Mouse (Mus musculus) hindbrain, embryonic 11.5 days (tissue): ENCODE data around the gene Kirrel. TPM values are rescaled to one million over a fixed set of nuclear protein-coding genes. Genes with fewer than 3 reads are reported as not detected.
A peak's percentile ranks its signal among the peaks of the same experiment; 100 is the strongest.

Experiments used
- ATAC-seq: fragments of 200-750 bp; cut with Nextera tagmentation; 2 replicates; pipeline ENCODE4 v1.8.0; 2017; ENCODE audit warnings: mild to moderate bottlenecking, moderate TSS enrichment, moderate library complexity; ENCODE audit not compliant: low FRiP score
- DNase-seq: peaks from one replicate; pipeline ENCODE4 v3.0.0-alpha.2; 2015; ENCODE audit warnings: low spot score
- H3K27ac ChIP-seq: fragments of 300-500 bp; sonication (generic); 2 replicates; pipeline ENCODE4 v1.5.1; 2014; ENCODE audit warnings: mild to moderate bottlenecking, low read depth, low read length
- H3K27me3 ChIP-seq: fragments of 300-500 bp; sonication (generic); 2 replicates; pipeline ENCODE4 v1.6.1; 2014; ENCODE audit warnings: mild to moderate bottlenecking, low read length, moderate library complexity, mixed read lengths; ENCODE audit not compliant: control insufficient read depth, insufficient read depth
- H3K36me3 ChIP-seq: fragments of 300-500 bp; sonication (generic); 2 replicates; pipeline ENCODE4 v1.6.1; 2014; ENCODE audit warnings: mild to moderate bottlenecking, low read length, moderate library complexity, mixed read lengths; ENCODE audit not compliant: control insufficient read depth, insufficient read depth
- H3K4me1 ChIP-seq: fragments of 300-500 bp; sonication (generic); replicated peaks from 2 replicates; pipeline ENCODE4 v1.6.1; 2014; ENCODE audit warnings: low read length, mixed read lengths; ENCODE audit not compliant: control insufficient read depth, insufficient read depth
- H3K4me2 ChIP-seq: fragments of 300-500 bp; sonication (generic); replicated peaks from 2 replicates; pipeline ENCODE4 v1.6.1; 2014; ENCODE audit warnings: mild to moderate bottlenecking, low read depth, low read length
- H3K4me3 ChIP-seq: fragments of 300-500 bp; sonication (generic); 2 replicates; pipeline ENCODE4 v1.5.1; 2014; ENCODE audit warnings: low read depth, low read length
- H3K9ac ChIP-seq: fragments of 300-500 bp; sonication (generic); 2 replicates; pipeline ENCODE4 v1.6.1; 2014; ENCODE audit warnings: low read depth, low read length
- H3K9me3 ChIP-seq: fragments of 300-500 bp; sonication (generic); 2 replicates; pipeline ENCODE4 v1.6.1; 2016; ENCODE audit warnings: low read length; ENCODE audit not compliant: control insufficient read depth
- WGBS: fragments of 180-500 bp; shearing (Covaris S2); extraction: QIAGEN DNeasy Blood & Tissue Kit; methylation state at CpG from one replicate; pipeline ENCODE4 v1.1.7; 2014; 5-methylcytosine and 5-hydroxymethylcytosine counted together
- polyA plus RNA-seq: library from polyadenylated mRNA; unstranded; fragments of >200 nt; fragmentation: Nextera tagmentation; extraction: Ambion mirVana; gene quantifications from 2 replicates; pipeline ENCODE4 v1.2.1, GENCODE M21; 2014

Gene Kirrel
- polyA plus RNA-seq, 1 experiment from 2014 or later: 11.5 TPM

DNA sequence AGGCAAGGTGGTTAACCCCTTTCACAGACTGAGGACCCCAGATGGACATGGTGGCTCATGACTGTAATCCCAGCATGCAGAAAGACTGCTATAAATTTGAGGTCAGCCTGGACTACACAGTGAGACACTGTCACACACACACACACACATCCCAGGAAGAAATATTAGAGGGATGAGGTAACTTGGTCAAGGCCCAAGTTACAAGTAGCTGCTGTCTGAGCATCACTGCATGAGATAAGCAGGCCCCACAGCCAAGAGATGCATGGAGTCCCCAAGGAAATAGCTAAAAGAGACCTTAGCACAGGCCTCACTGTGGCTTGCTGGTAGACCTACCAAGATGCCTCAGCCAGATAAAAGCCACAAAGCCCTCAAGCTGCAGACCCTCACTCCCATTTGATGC lies 39.6 kb downstream of the Kirrel start:
- no peak overlapping the region for H3K4me3 ChIP-seq
- ATAC-seq: no peak

DNA sequence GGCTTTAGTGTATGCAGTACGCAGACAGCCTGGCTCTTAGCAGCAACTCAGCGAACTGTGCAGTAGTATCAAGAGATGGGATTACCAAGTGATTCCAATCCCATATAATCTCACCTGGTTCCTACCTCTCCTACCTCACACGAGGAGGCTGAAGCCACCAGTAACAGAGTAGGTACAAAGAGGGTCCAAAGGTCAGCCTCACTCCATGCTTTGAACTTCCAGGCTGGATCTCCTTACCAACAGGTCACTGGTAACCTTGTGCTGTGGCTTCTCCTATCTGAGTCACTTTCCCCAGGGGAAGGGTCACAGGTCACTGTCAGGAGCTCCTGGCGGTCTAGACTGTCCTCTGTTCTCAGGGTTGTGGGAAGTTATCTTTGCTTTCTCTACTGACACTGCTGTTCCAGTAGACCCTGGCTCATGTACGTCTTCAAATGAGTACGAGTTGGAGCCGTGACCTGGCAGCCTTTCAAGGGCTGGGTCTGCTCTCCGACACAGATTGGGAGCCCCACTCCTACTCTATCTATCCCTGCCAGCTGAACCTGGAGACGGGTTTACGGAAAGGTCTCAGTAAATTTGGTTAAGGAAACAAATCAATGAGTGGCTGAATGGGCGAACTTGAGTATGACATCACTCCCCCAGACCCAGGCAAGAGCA lies 42.7 kb downstream of the Kirrel start:
- WGBS: 74% methylated on average over 11 of the region's 11 CpGs
- no peaks in the 10 kb centered on the region for H3K36me3 ChIP-seq

More for the DNA sequence above, 39.6 kb downstream of the Kirrel start:
- Histone ChIP-seq H3K9me3 (no peaks in the 10 kb centered on the region), H3K4me2 (no peak overlapping the region), H3K4me1 (no peaks in the 10 kb centered on the region), H3K36me3 (no peaks in the 10 kb centered on the region), H3K9ac (no peak overlapping the region), H3K27me3 (no peaks in the 10 kb centered on the region), H3K27ac (no peak overlapping the region)
- DNase-seq: no peak

GRCm38 (mm10) chr3:87130933-87131332 lies 43.6 kb downstream of the Kirrel start:
- no peaks in the 10 kb centered on the region for H3K36me3 ChIP-seq
- DNase-seq: peak; percentile 23
- H3K9ac ChIP-seq: no peak overlapping the region
- no peaks in the 10 kb centered on the region for H3K4me1 ChIP-seq
- no peaks in the 10 kb centered on the region for H3K9me3 ChIP-seq
- no peak overlapping the region for H3K4me3 ChIP-seq
- ATAC-seq: no peak
- no peaks in the 10 kb centered on the region for H3K27me3 ChIP-seq
- peak overlapping the region; percentile 55; the same call in 1 of the 2 replicates for H3K27ac ChIP-seq
- WGBS: 46% methylated on average over 6 of the region's 6 CpGs
- H3K4me2 ChIP-seq: no peak overlapping the region

More for the DNA sequence above, 42.7 kb downstream of the Kirrel start:
- Histone ChIP-seq H3K9ac (no peak overlapping the region), H3K27me3 (no peaks in the 10 kb centered on the region), H3K27ac (no peak overlapping the region), H3K4me2 (no peak overlapping the region), H3K4me1 (no peaks in the 10 kb centered on the region), H3K9me3 (no peaks in the 10 kb centered on the region), H3K4me3 (no peak overlapping the region)
- no peak for DNase-seq
- ATAC-seq: no peak; the same call in 1 of the 2 replicates

- no peaks in the 10 kb centered on the region for H3K9me3 ChIP-seq
- H3K4me3 ChIP-seq: no peak overlapping the region
- H3K27ac ChIP-seq: no peak overlapping the region
- no peaks in the 10 kb centered on the region for H3K4me1 ChIP-seq
- ATAC-seq (no peak), DNase-seq (no peak)
- no peak overlapping the region for H3K4me2 ChIP-seq
- no peaks in the 10 kb centered on the region for H3K27me3 ChIP-seq
- no peaks in the 10 kb centered on the region for H3K36me3 ChIP-seq
- WGBS: 93% methylated on average over 6 of the region's 6 CpGs
- no peak overlapping the region for H3K9ac ChIP-seq
Observed at GRCm38 (mm10) chr3:87123795-87124194, 50.8 kb downstream of the Kirrel start.

DNA sequence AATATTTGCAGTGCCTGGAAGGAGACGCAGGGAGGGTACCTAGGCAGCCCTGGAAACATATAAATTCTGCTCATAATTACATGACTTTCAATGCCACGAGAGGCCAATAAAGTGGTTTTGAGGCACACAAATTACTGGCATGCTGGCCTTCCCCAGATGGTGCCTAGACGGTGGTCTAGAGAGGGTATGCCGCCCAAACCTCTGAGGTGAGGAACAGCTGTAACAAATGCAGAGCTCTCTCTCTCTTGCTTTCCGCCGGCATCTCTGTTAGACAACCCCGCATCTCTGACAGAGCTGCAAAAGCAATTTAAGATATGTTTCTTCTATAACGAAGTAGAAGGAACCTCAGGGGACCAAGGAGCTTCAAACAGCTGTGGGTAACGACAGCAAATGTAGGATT lies 56.3 kb downstream of the Kirrel start:
- WGBS: 80% methylated on average over 9 of the region's 9 CpGs
- no peak overlapping the region for H3K27ac ChIP-seq
- ATAC-seq (no peak), DNase-seq (no peak)
- H3K36me3 ChIP-seq: no peaks in the 10 kb centered on the region
- H3K4me2 ChIP-seq: no peak overlapping the region
- no peaks in the 10 kb centered on the region for H3K9me3 ChIP-seq
- no peak overlapping the region for H3K4me3 ChIP-seq
- H3K9ac ChIP-seq: no peak overlapping the region
- H3K27me3 ChIP-seq: no peaks in the 10 kb centered on the region
- H3K4me1 ChIP-seq: no peaks in the 10 kb centered on the region

DNA sequence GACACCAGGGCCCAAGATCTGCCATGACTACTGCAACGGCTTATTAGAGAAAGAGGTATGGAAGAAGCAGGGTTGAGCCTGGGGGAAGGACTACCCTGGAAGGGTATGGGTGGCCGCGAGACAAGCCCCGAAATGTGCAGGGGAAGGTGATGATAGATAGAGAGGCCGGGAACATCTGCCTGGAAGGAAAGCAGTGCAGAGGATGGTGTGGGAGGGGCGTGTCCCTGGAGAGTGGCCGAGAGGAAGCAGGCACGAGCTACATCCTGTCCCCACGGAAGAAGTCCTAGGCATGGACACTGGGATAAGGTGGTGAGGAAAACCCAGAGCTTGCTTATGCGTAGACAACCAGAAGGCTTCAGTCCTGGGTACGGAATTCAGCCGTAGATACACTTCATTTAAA lies 56.9 kb downstream of the Kirrel start:
- no peak overlapping the region for H3K4me3 ChIP-seq
- H3K27ac ChIP-seq: no peak overlapping the region
- H3K36me3 ChIP-seq: no peaks in the 10 kb centered on the region
- no peak overlapping the region for H3K9ac ChIP-seq
- H3K4me2 ChIP-seq: no peak overlapping the region
- H3K9me3 ChIP-seq: no peaks in the 10 kb centered on the region
- no peak for DNase-seq
- no peaks in the 10 kb centered on the region for H3K4me1 ChIP-seq
- WGBS: 66% methylated on average over 12 of the region's 12 CpGs
- H3K27me3 ChIP-seq: no peaks in the 10 kb centered on the region
- ATAC-seq: no peak

DNA sequence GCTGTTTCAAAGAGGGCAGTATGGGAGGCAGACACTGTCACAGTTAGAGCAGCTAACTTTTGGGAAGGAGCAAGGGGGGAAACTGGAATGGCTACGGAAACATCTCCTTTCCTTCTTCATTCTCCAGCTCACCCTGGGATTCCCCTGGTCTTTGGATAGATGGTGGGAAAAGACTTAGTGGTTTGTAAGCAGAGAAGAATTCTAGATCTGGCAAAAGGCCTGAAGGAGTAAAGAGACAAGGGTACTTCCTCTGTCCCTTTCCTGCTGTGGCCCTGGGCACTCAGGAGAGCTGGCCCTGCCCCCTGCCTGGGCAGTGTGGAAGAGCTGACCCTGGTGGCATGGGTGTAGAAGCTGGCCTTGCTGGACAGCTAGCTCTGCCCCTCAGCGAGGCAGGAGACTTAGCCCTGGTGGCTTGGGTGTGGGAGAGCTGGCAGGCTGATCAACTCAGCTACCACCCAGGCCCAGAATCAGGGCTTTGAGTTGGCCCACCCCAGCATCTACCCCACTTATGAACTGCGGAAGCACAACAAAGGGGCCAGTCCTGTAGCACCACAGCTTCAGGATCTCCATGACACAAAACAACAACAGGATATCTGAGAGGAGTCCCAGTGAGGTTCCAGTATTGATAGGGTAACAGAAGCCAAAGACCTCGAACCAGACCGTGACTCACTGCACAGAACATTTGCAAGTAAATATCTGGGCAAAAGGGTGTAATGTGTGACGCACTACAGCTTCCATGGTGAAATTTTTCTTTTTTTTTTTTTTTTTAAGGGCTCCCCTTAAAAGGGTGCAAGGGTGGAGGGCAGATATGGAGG lies 58.6 kb downstream of the Kirrel start:
- no peak overlapping the region for H3K4me3 ChIP-seq
- 84% methylated on average over 6 of the region's 6 CpGs for WGBS
- H3K9ac ChIP-seq: no peak overlapping the region
- DNase-seq (no peak), ATAC-seq (no peak)
- no peak overlapping the region for H3K4me2 ChIP-seq
- H3K27ac ChIP-seq: no peak overlapping the region
- no peaks in the 10 kb centered on the region for H3K27me3 ChIP-seq
- no peaks in the 10 kb centered on the region for H3K4me1 ChIP-seq
- no peaks in the 10 kb centered on the region for H3K9me3 ChIP-seq
- H3K36me3 ChIP-seq: no peaks in the 10 kb centered on the region

DNA sequence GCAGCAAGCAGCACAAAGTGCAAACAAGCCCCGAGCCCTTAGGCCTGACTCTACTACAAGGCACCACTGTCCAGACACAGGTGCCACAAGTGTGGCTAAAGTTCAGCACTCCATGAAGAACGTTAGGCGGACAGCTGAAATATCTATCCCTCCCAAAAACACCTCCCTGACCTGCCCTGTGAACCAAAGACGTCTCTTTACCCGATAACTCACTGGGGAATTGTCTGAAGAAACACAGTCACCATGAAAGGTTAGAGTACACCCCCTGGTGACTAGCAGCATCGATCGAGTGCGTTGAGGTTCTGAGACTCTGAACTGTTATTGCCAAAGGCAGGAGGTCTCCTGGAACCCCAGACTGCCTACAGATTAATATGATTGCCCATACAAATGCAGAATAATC lies 59.3 kb downstream of the Kirrel start:
- DNase-seq (no peak), ATAC-seq (no peak)
- no peak overlapping the region for H3K4me3 ChIP-seq
- 68% methylated on average over 8 of the region's 8 CpGs for WGBS
- H3K9ac ChIP-seq: no peak overlapping the region
- H3K36me3 ChIP-seq: no peaks in the 10 kb centered on the region
- no peaks in the 10 kb centered on the region for H3K9me3 ChIP-seq
- H3K4me2 ChIP-seq: no peak overlapping the region
- no peaks in the 10 kb centered on the region for H3K27me3 ChIP-seq
- no peak overlapping the region for H3K27ac ChIP-seq
- no peaks in the 10 kb centered on the region for H3K4me1 ChIP-seq

GRCm38 (mm10) chr3:87114801-87115200 lies 59.7 kb downstream of the Kirrel start:
- no peak overlapping the region for H3K9ac ChIP-seq
- H3K36me3 ChIP-seq: no peaks in the 10 kb centered on the region
- no peak for ATAC-seq
- no peak overlapping the region for H3K4me3 ChIP-seq
- H3K9me3 ChIP-seq: no peaks in the 10 kb centered on the region
- 80% methylated on average over 9 of the region's 9 CpGs for WGBS
- no peak overlapping the region for H3K4me2 ChIP-seq
- H3K4me1 ChIP-seq: no peaks in the 10 kb centered on the region
- no peak overlapping the region for H3K27ac ChIP-seq
- no peak for DNase-seq
- no peaks in the 10 kb centered on the region for H3K27me3 ChIP-seq
